Mouse (Mus musculus): ENCODE measurements at regions not wholly inside any gene's neighbourhood (a gene's known extent, or its start where the extent isn't known, plus 50 kb on each side); places are given as distances from the start of the nearest gene placed in this dataset.
A peak's percentile ranks its signal among the peaks of the same experiment; 100 is the strongest.

DNA sequence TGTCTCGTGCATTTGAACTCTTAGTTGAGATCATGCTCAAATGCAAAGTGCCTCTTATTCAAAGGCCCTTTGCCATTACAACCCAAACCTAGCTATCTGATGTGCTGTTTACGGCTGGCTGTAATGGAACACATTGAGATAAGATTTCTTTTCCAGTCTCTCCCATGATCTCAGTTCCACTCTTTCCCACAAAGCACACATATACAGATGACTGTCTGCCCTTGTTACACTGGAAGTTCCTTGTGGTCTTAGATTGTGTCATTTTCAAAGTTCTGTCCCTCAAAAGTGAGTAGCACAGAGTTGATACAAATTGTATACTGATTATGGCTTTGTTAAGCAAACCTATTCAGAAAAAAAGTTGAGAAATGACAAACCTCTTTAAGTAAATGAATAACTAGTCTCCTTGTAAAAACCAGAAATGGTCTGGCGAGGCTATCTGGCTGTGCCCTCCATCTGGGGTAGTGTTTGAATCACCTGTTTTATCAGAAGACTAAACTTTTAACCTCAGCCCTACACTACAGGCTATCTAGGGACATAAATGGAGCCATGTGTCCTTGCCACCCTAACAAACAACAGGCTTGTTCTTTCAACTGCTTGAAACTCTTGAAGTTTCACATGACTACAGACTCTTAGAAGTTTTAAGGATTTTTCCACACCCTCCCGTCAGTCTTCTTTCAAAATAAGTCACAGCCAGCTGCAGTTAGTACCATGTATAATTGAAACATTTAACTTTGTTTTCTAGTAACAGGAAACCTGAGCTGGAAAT, 384.0 kb downstream of the Atp6ap1l start:
- H3K4me1 ChIP-seq: peaks cover under 1% of the 10 kb centered on the region; the same call in 1 of the 2 replicates
- no peaks in the 10 kb centered on the region for H3K9me3 ChIP-seq (replicated peaks)
- no peaks in the 10 kb centered on the region for H3K36me3 ChIP-seq
- H3K9ac ChIP-seq: no peak overlapping the region
- no peak overlapping the region for H3K4me2 ChIP-seq (replicated peaks)
- ATAC-seq (ENCODE audit: low FRiP score): no peak
- H3K27ac ChIP-seq: no peak overlapping the region
- WGBS: 78% methylated on average over 4 of the region's 4 CpGs
- no peak overlapping the region for H3K4me3 ChIP-seq
- no peaks in the 10 kb centered on the region for H3K27me3 ChIP-seq

DNA sequence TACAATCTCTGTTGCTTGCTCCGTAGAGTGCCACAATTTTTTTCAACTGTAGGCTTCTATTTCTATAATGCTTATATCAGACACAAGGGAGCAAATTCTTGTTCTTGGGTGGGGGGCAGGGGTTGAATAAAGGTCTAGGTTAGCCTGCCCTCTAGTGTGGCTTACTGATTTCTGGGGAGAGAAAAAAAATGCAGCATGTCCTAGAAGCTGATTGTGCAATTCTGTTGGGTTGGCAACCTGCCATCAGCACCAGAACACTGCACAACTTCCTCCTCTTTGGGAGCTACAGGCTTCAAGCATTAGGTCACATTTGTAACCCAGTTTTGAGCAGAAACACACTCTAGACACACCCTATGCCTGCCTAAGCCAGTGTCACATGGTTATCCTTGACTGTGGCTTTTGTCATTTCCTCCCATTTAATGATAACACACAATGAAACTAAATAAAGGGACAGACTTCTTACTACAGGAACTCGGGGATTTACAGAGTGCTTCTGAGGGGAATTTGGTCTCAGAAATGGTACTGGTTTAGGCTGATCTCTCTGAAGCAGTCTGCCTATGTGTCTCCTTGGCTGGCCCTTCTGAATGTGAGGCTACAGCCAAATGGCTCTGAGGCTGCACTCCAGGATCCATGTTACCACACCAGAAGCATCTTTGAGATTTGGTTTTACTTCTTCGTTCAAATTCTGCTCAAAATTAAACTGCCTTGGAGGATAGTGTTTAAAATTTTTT, 389.2 kb downstream of the Atp6ap1l start:
- Histone ChIP-seq H3K4me1 (peaks cover 6% of the 10 kb centered on the region), H3K27me3 (no peaks in the 10 kb centered on the region), H3K27ac (no peak overlapping the region), H3K9me3 (replicated peaks) (no peaks in the 10 kb centered on the region), H3K36me3 (no peaks in the 10 kb centered on the region), H3K4me2 (replicated peaks) (no peak overlapping the region), H3K9ac (no peak overlapping the region), H3K4me3 (no peak overlapping the region)
- WGBS: 66% methylated on average over 3 of the region's 3 CpGs
- peak; percentile 46; the same call in 1 of the 2 replicates for ATAC-seq (ENCODE audit: low FRiP score)

DNA sequence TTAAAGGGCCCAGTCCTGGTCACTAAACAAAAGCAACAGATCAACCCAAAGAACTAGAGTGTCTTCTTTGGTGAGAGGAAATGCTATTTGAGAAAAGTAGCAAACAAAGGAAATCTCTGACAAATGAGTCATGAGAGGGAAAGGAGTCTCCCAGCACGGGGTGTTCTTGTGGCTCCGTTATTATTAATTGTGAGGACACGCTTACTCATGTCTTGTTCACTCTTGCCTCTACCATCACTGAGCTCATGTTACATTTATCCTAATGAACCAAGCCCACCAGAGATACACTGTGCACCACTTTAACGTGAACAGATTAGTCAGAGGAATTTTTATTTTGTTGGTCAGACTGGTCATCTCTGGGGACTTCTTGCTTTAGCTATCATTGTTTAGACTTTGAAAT, 391.3 kb downstream of the Atp6ap1l start:
- Histone ChIP-seq H3K27ac (no peak overlapping the region), H3K27me3 (no peaks in the 10 kb centered on the region), H3K9me3 (replicated peaks) (no peaks in the 10 kb centered on the region), H3K36me3 (no peaks in the 10 kb centered on the region), H3K4me1 (peaks cover 6% of the 10 kb centered on the region), H3K4me2 (replicated peaks) (no peak overlapping the region), H3K4me3 (no peak overlapping the region), H3K9ac (no peak overlapping the region)
- 59% methylated on average over 4 of the region's 4 CpGs for WGBS
- no peak for ATAC-seq (ENCODE audit: low FRiP score)

DNA sequence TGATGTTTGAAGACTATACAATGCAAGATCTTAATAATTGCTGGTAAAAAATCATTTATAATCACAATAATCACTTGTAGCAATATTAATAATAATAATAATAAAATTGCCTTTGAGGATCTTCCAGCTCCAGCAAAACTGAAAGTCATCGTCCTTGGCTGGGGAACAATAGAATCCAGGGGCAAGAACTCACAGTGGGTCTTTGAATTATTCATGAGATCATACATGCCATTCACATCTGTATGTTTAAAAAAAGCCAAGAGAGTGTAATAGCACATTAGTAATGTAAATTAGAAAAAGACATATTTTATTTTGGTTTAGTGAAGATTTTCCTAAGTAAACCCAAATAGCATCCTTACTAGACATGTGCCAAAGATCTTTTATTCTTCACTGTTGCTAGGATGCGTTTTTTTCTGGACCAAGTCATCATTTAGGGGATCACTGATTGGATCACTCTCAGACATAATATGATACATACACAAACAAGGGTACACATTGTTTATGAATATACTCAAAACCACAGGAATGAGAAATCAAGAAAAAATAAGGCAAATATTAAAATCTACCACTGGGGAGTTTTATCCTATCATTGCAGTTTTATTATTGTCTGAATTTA, 392.3 kb downstream of the Atp6ap1l start:
- Histone ChIP-seq H3K27me3 (no peaks in the 10 kb centered on the region), H3K4me3 (no peak overlapping the region), H3K9ac (no peak overlapping the region), H3K4me1 (peaks cover 6% of the 10 kb centered on the region), H3K36me3 (no peaks in the 10 kb centered on the region), H3K4me2 (replicated peaks) (no peak overlapping the region), H3K9me3 (replicated peaks) (no peaks in the 10 kb centered on the region), H3K27ac (no peak overlapping the region)
- WGBS: 52% methylated on average over 2 of the region's 2 CpGs
- ATAC-seq (ENCODE audit: low FRiP score): peak; percentile 65; the same call in 1 of the 2 replicates

GRCm38 (mm10) chr13:90510479-90510878, 394.7 kb downstream of the Atp6ap1l start:
- no peak for ATAC-seq (ENCODE audit: low FRiP score)
- peaks cover 4% of the 10 kb centered on the region; the same call in 1 of the 2 replicates for H3K4me1 ChIP-seq

DNA sequence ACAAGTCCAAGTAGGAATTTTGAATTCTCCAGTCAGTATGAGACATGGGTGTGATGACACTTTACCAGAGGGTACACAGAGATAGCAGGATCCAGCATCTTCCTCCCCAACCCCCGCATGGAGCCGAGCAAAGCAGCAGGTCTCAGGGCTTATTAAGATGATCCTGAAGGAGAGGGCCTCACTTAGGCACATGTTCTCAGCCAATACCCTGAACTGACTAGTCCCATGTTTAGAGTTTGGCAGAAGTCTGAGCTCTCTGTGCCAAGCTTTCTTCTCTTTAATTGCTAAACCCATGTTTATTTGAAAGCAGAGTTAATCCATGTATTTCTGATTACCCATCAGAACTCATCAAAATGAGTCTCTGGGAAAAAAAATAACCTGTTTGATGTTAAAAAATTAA, 402.0 kb downstream of the Atp6ap1l start:
- H3K27ac ChIP-seq: no peak overlapping the region
- no peaks in the 10 kb centered on the region for H3K36me3 ChIP-seq
- H3K4me2 ChIP-seq (replicated peaks): no peak overlapping the region
- WGBS: 93% methylated on average over 2 of the region's 2 CpGs
- H3K4me3 ChIP-seq: no peak overlapping the region
- ATAC-seq (ENCODE audit: low FRiP score): no peak
- H3K9me3 ChIP-seq (replicated peaks): no peaks in the 10 kb centered on the region
- H3K4me1 ChIP-seq: no peaks in the 10 kb centered on the region
- H3K9ac ChIP-seq: no peak overlapping the region
- H3K27me3 ChIP-seq: no peaks in the 10 kb centered on the region

More at GRCm38 (mm10) chr13:90510479-90510878, 394.7 kb downstream of the Atp6ap1l start:
- no peaks in the 10 kb centered on the region for H3K9me3 ChIP-seq (replicated peaks)
- WGBS: 73% methylated on average over 6 of the region's 6 CpGs
- no peak overlapping the region for H3K4me2 ChIP-seq (replicated peaks)
- H3K27me3 ChIP-seq: no peaks in the 10 kb centered on the region
- no peak overlapping the region for H3K9ac ChIP-seq
- H3K36me3 ChIP-seq: no peaks in the 10 kb centered on the region
- H3K27ac ChIP-seq: no peak overlapping the region
- H3K4me3 ChIP-seq: no peak overlapping the region

- Histone ChIP-seq H3K4me1 (no peaks in the 10 kb centered on the region), H3K9me3 (replicated peaks) (no peaks in the 10 kb centered on the region), H3K9ac (no peak overlapping the region), H3K4me2 (replicated peaks) (no peak overlapping the region), H3K27ac (no peak overlapping the region), H3K4me3 (no peak overlapping the region), H3K27me3 (no peaks in the 10 kb centered on the region), H3K36me3 (no peaks in the 10 kb centered on the region)
- no peak for ATAC-seq (ENCODE audit: low FRiP score)
- 83% methylated on average over 1 of the region's 1 CpGs for WGBS
These were observed 403.0 kb downstream of the Atp6ap1l start for GRCm38 (mm10) chr13:90502141-90502540.

DNA sequence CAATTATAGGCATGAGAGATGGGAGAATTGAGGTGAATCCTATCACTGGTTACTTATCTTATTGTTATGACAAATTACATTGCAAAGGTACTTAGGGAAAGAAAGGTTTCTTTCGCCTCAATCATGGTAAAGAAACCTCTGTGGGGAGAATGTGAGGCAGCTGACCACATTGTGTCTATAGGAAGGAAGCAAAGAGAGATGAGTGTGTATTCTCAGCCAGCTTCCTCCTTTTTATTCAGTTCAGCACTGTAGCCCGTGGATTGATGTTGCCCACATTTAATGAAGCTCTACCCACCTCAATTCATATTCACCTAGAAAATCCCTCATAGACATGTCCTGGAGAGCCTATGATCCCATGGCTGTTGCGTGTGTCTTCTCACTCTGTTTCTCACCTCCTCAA, 406.2 kb downstream of the Atp6ap1l start:
- WGBS: 90% methylated on average over 3 of the region's 3 CpGs
- Histone ChIP-seq H3K36me3 (no peaks in the 10 kb centered on the region), H3K4me3 (no peak overlapping the region), H3K4me2 (replicated peaks) (no peak overlapping the region), H3K4me1 (no peaks in the 10 kb centered on the region), H3K27me3 (no peaks in the 10 kb centered on the region), H3K9ac (no peak overlapping the region), H3K9me3 (replicated peaks) (no peaks in the 10 kb centered on the region), H3K27ac (no peak overlapping the region)
- ATAC-seq (ENCODE audit: low FRiP score): no peak

- H3K9ac ChIP-seq: no peak overlapping the region
- H3K4me2 ChIP-seq (replicated peaks): no peak overlapping the region
- ATAC-seq (ENCODE audit: low FRiP score): no peak
- H3K4me3 ChIP-seq: no peak overlapping the region
- H3K27me3 ChIP-seq: no peaks in the 10 kb centered on the region
- no peak overlapping the region for H3K27ac ChIP-seq
- no peaks in the 10 kb centered on the region for H3K4me1 ChIP-seq
- no peaks in the 10 kb centered on the region for H3K9me3 ChIP-seq (replicated peaks)
- H3K36me3 ChIP-seq: no peaks in the 10 kb centered on the region
- 43% methylated on average over 2 of the region's 2 CpGs for WGBS
These were observed 407.6 kb downstream of the Atp6ap1l start for GRCm38 (mm10) chr13:90497573-90497972.

DNA sequence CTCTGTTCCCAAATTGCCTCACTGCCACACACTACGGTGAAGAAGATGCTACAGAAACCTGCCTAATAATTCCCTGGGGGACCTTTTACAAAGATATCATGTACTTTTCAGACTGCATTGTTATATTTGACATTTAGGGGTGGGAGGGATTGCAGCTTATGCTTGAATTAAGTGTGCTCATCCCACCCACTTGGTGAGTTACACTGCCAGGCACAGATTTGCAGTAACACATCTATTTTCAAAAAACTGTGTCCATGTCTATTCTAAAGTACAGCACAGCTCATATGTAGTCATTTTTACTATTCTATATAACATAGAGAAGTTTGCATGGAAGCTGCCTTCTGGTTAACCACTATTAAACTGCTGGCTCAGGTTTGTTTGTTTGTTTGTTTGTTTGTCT, 404.3 kb upstream of the Xrcc4 start:
- H3K27ac ChIP-seq: no peak overlapping the region
- H3K4me2 ChIP-seq (replicated peaks): no peak overlapping the region
- no peaks in the 10 kb centered on the region for H3K36me3 ChIP-seq
- H3K4me1 ChIP-seq: no peaks in the 10 kb centered on the region
- no peak for ATAC-seq (ENCODE audit: low FRiP score)
- no peak overlapping the region for H3K9ac ChIP-seq
- H3K4me3 ChIP-seq: no peak overlapping the region
- WGBS: 74% methylated on average over 1 of the region's 1 CpGs
- no peaks in the 10 kb centered on the region for H3K9me3 ChIP-seq (replicated peaks)
- no peaks in the 10 kb centered on the region for H3K27me3 ChIP-seq

GRCm38 (mm10) chr13:90490991-90491951, 401.9 kb upstream of the Xrcc4 start:
- H3K36me3 ChIP-seq: no peaks in the 10 kb centered on the region
- no peaks in the 10 kb centered on the region for H3K27me3 ChIP-seq
- H3K27ac ChIP-seq: no peak overlapping the region
- no peak overlapping the region for H3K9ac ChIP-seq
- H3K4me1 ChIP-seq: no peaks in the 10 kb centered on the region
- no peak for ATAC-seq (ENCODE audit: low FRiP score)
- WGBS: 55% methylated on average over 8 of the region's 8 CpGs
- no peak overlapping the region for H3K4me2 ChIP-seq (replicated peaks)
- H3K4me3 ChIP-seq: no peak overlapping the region
- H3K9me3 ChIP-seq (replicated peaks): no peaks in the 10 kb centered on the region

- WGBS: 82% methylated on average over 4 of the region's 4 CpGs
These were observed 391.1 kb upstream of the Xrcc4 start for GRCm38 (mm10) chr13:90480484-90480883.

More at GRCm38 (mm10) chr13:90480484-90480883, 391.1 kb upstream of the Xrcc4 start:
- Histone ChIP-seq H3K36me3 (no peaks in the 10 kb centered on the region), H3K9ac (no peak overlapping the region), H3K27ac (no peak overlapping the region), H3K27me3 (no peaks in the 10 kb centered on the region), H3K9me3 (replicated peaks) (no peaks in the 10 kb centered on the region), H3K4me2 (replicated peaks) (no peak overlapping the region), H3K4me1 (no peaks in the 10 kb centered on the region), H3K4me3 (no peak overlapping the region)
- no peak for ATAC-seq (ENCODE audit: low FRiP score)

All from hindbrain, embryonic 12.5 days (tissue).